Mouse (Mus musculus): ENCODE measurements around the gene Lgi1.

Gene Lgi1

GRCm38 (mm10) chr19:38327002-38327401, 62.7 kb downstream of the Lgi1 start:
- no peak for DNase-seq (ENCODE audit: low spot score)

GRCm38 (mm10) chr19:38328010-38328409, 63.7 kb downstream of the Lgi1 start:
- no peak for DNase-seq (ENCODE audit: low spot score)

GRCm38 (mm10) chr19:38329257-38329656, 64.9 kb downstream of the Lgi1 start:
- DNase-seq (ENCODE audit: low spot score): no peak

GRCm38 (mm10) chr19:38331072-38331471, 66.7 kb downstream of the Lgi1 start:
- no peak for DNase-seq (ENCODE audit: low spot score)

- DNase-seq (ENCODE audit: low spot score): no peak
Measured at GRCm38 (mm10) chr19:38332245-38332644, 67.9 kb downstream of the Lgi1 start.

- no peak for DNase-seq (ENCODE audit: low spot score)
Measured at GRCm38 (mm10) chr19:38332820-38333219, 68.5 kb downstream of the Lgi1 start.

GRCm38 (mm10) chr19:38336553-38336952, 72.2 kb downstream of the Lgi1 start:
- DNase-seq (ENCODE audit: low spot score): no peak

GRCm38 (mm10) chr19:38337332-38337731, 73.0 kb downstream of the Lgi1 start:
- no peak for DNase-seq (ENCODE audit: low spot score)

GRCm38 (mm10) chr19:38339734-38340133, 75.4 kb downstream of the Lgi1 start:
- no peak for DNase-seq (ENCODE audit: low spot score)

- DNase-seq (ENCODE audit: low spot score): no peak
Measured at GRCm38 (mm10) chr19:38343246-38343645, 78.9 kb downstream of the Lgi1 start.

GRCm38 (mm10) chr19:38348271-38349012, 84.1 kb downstream of the Lgi1 start:
- DNase-seq (ENCODE audit: low spot score): no peak

GRCm38 (mm10) chr19:38349013-38349341, 84.6 kb downstream of the Lgi1 start:
- no peak for DNase-seq (ENCODE audit: low spot score)

- no peak for DNase-seq (ENCODE audit: low spot score)
Measured at GRCm38 (mm10) chr19:38351202-38351601, 86.9 kb downstream of the Lgi1 start.

GRCm38 (mm10) chr19:38351728-38352127, 87.4 kb downstream of the Lgi1 start:
- no peak for DNase-seq (ENCODE audit: low spot score)

GRCm38 (mm10) chr19:38352495-38353130, 88.3 kb downstream of the Lgi1 start:
- DNase-seq (ENCODE audit: low spot score): no peak

- DNase-seq (ENCODE audit: low spot score): no peak
Measured at GRCm38 (mm10) chr19:38354279-38354678, 89.9 kb downstream of the Lgi1 start.

- no peak for DNase-seq (ENCODE audit: low spot score)
Measured at GRCm38 (mm10) chr19:38354819-38355360, 90.6 kb downstream of the Lgi1 start.

- DNase-seq (ENCODE audit: low spot score): no peak
Measured at GRCm38 (mm10) chr19:38356211-38356828, 92.0 kb downstream of the Lgi1 start.

- no peak for DNase-seq (ENCODE audit: low spot score)
Measured at GRCm38 (mm10) chr19:38357956-38358623, 93.8 kb downstream of the Lgi1 start.

- no peak for DNase-seq (ENCODE audit: low spot score)
Measured at GRCm38 (mm10) chr19:38359287-38359686, 95.0 kb downstream of the Lgi1 start.

All from spleen, adult 12 weeks (tissue).